Mouse (Mus musculus) hindbrain, embryonic 13.5 days (tissue): ENCODE results near the gene Cela1. TPM values are rescaled to one million over a fixed set of nuclear protein-coding genes. Genes with fewer than 3 reads are reported as not detected.

Experiments
- ATAC-seq: fragments of 200-750 bp; cut with Nextera tagmentation; 2 replicates; pipeline ENCODE4 v1.8.0; 2017; ENCODE audit warnings: moderate TSS enrichment; ENCODE audit not compliant: low FRiP score
- H3K27ac ChIP-seq: fragments of 300-500 bp; sonication (generic); 2 replicates; pipeline ENCODE4 v1.5.1; 2015; ENCODE audit warnings: inconsistent platforms, mild to moderate bottlenecking, moderate library complexity
- H3K27me3 ChIP-seq: fragments of 300-500 bp; sonication (generic); 2 replicates; pipeline ENCODE4 v1.6.1; 2015; ENCODE audit warnings: mild to moderate bottlenecking, inconsistent platforms
- H3K36me3 ChIP-seq: fragments of 300-500 bp; sonication (generic); 2 replicates; pipeline ENCODE4 v1.6.1; 2015; ENCODE audit warnings: mild to moderate bottlenecking, inconsistent platforms
- H3K4me1 ChIP-seq: fragments of 300-500 bp; sonication (generic); replicated peaks from 2 replicates; pipeline ENCODE4 v1.6.1; 2015; ENCODE audit warnings: inconsistent platforms
- H3K4me2 ChIP-seq: fragments of 300-500 bp; sonication (generic); 2 replicates; pipeline ENCODE4 v1.6.1; 2015; ENCODE audit warnings: inconsistent platforms, mild to moderate bottlenecking, moderate library complexity
- H3K4me3 ChIP-seq: fragments of 300-500 bp; sonication (generic); 2 replicates; pipeline ENCODE4 v1.5.1; 2015; ENCODE audit warnings: mild to moderate bottlenecking, inconsistent platforms
- H3K9ac ChIP-seq: fragments of 300-500 bp; sonication (generic); 2 replicates; pipeline ENCODE4 v1.6.1; 2015; ENCODE audit warnings: mild to moderate bottlenecking, inconsistent platforms
- H3K9me3 ChIP-seq: fragments of 300-500 bp; sonication (generic); 2 replicates; pipeline ENCODE4 v1.6.1; 2016; ENCODE audit warnings: inconsistent platforms
- WGBS: fragments of 180-500 bp; shearing (Covaris S2); methylation state at CpG from one replicate; pipeline ENCODE4 v1.1.7; 2015; 5-methylcytosine and 5-hydroxymethylcytosine counted together
- microRNA-seq: library from miRNA; unstranded; fragments of <30 nt; microRNA quantifications from one replicate; pipeline ENCODE4, GENCODE M21; 2016
- polyA plus RNA-seq: library from polyadenylated mRNA; unstranded; fragments of >200 nt; fragmentation: Nextera tagmentation; extraction: Ambion mirVana; gene quantifications from 2 replicates; pipeline ENCODE4 v1.2.1, GENCODE M21; 2015

The Cela1 gene
- polyA plus RNA-seq, 1 experiment from 2014 or later, result 1.4 TPM

DNA sequence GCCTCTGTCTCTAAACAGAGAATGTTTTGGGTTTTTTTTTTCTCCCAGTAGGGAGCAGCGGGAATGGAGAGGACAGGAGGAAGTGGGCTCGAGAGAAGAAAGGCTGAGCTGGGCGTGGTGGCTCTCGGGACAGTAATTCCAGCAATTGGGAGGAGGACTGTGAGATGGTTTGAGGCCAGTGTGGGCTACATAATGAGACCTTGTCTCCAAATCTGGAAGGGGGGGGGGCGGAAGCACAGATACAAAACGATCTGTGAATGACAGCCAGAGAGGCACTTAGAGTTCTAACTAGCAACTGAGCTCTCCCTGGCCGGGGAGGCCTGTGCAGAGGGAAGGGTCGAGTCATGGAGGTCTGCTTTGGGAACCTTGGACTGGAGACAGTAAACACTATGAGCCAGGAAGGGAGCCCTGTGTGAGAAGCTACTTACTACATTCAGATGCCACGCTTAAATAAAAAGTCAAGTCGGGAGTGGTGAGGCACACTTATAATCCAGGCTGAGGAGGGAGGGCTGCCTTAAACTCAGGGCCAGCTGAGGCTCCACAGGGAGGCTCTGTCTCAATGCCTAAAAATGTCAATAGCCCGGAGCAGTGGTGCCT is 59.8 kb downstream of the Cela1 start:
- H3K4me3 ChIP-seq, result no peak overlapping the region
- H3K9me3 ChIP-seq, result no peaks in the 10 kb centered on the region
- peaks cover 7% of the 10 kb centered on the region for H3K4me1 ChIP-seq
- H3K9ac ChIP-seq, result no peak overlapping the region
- 0 out of 2 replicates have a peak overlapping the region, but pooled peaks have one; percentile 1 for H3K4me2 ChIP-seq
- WGBS, result 6% methylated on average over 11 of the region's 11 CpGs
- no peak overlapping the region for H3K27ac ChIP-seq
- no peaks in the 10 kb centered on the region for H3K36me3 ChIP-seq
- ATAC-seq, result no peak
- H3K27me3 ChIP-seq, result peaks cover 18% of the 10 kb centered on the region; the same call in 1 of the 2 replicates

DNA sequence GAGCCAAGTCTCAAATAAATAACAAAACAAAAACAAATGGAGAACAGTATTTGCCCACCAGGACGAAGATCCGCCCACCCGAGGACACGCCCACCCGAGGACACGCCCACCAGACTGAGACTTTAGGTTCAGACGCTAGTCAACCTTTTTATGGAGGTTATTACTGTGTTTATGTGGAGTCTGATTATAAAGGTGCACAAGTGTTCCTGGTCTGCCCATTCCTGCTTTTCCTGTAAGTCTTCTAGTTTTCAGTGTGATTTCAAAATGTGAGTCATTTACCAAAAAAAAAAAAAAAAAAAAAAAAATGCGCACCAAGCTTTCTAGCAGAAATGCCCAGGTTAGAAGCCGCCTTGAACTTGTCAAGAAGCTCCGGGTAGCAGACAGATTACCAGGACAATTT is 60.4 kb downstream of the Cela1 start:
- Histone ChIP-seq H3K4me1 (peaks cover 7% of the 10 kb centered on the region), H3K4me2 (no peak overlapping the region), H3K9ac (no peak overlapping the region), H3K4me3 (no peak overlapping the region), H3K36me3 (peaks cover under 1% of the 10 kb centered on the region; the same call in 1 of the 2 replicates), H3K9me3 (no peaks in the 10 kb centered on the region), H3K27ac (no peak overlapping the region), H3K27me3 (0 out of 2 replicates have a peak, but pooled peaks cover 12% of the 10 kb centered on the region)
- 14% methylated on average over 10 of the region's 10 CpGs for WGBS
- no peak for ATAC-seq

DNA sequence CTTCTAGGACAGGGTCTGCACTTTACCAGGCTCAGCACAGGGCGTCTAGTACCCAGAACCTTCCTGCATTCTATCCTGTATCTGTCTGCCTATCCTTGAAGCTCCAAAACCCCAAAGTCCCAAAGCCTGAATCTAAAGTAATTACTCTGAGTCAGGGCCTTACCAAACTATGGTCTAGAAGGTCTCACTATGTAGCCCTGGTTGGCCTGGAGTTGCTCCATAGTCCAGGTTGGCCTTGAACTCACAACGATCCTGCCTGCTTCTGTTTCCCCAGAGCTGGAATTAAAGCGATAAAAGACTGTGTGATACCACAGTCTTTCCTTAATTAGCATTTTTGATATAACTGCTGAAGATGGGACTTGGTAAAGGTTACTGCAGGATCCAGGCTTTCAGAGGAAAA is 63.3 kb downstream of the Cela1 start:
- H3K27ac ChIP-seq, result no peak overlapping the region
- 91% methylated on average over 3 of the region's 3 CpGs for WGBS
- ATAC-seq, result no peak
- H3K4me1 ChIP-seq, result peaks cover 7% of the 10 kb centered on the region
- H3K4me2 ChIP-seq, result no peak overlapping the region
- H3K9ac ChIP-seq, result no peak overlapping the region
- H3K4me3 ChIP-seq, result no peak overlapping the region
- H3K9me3 ChIP-seq, result no peaks in the 10 kb centered on the region
- H3K27me3 ChIP-seq, result 0 out of 2 replicates have a peak, but pooled peaks cover 5% of the 10 kb centered on the region
- H3K36me3 ChIP-seq, result peaks cover 27% of the 10 kb centered on the region

Small RNA genes within 50 kb of the gene (microRNA-seq; reads per million reads assigned to microRNA genes)
- not detected for gene Mir6961

Other genes with a start within 250 kb of the Cela1 start
- 53.1 and 56.4 TPM in 2 replicates for gene Letmd1, start 218.9 kb downstream of the Cela1 start, polyA plus RNA-seq
- 43.2 and 44.4 TPM in 2 replicates for gene Csrnp2, start 192.4 kb downstream of the Cela1 start, polyA plus RNA-seq
- gene Tfcp2, start 135.9 kb downstream of the Cela1 start, polyA plus RNA-seq, result 40.3 and 41.6 TPM in 2 replicates
- 38.0 and 41.2 TPM in 2 replicates for gene Pou6f1, start 87.9 kb downstream of the Cela1 start, polyA plus RNA-seq
- gene Dazap2, start 72.6 kb downstream of the Cela1 start, polyA plus RNA-seq, result 150 and 152 TPM in 2 replicates
- 4.0 and 4.1 TPM in 2 replicates for gene Smagp, start 51.0 kb downstream of the Cela1 start, polyA plus RNA-seq
- gene Bin2, start 18.4 kb downstream of the Cela1 start, polyA plus RNA-seq, result 2.0 and 2.4 TPM in 2 replicates
- 0.13 and 0.17 TPM in 2 replicates for gene Galnt6, start 41.5 kb upstream of the Cela1 start, polyA plus RNA-seq
- gene Slc4a8, start 73.8 kb upstream of the Cela1 start, polyA plus RNA-seq, result 25.7 and 26.2 TPM in 2 replicates
- gene Scn8a, start 181.9 kb upstream of the Cela1 start, polyA plus RNA-seq, result 18.8 and 19.7 TPM in 2 replicates